Mouse (Mus musculus) testis, adult 2 months (tissue): ENCODE data around the gene Dnah2. TPM values are rescaled to one million over a fixed set of nuclear protein-coding genes. Genes with fewer than 3 reads are reported as not detected.
"Not testable (repeated sequence)": the region's sequence is repeated elsewhere in the genome, so short reads cannot be mapped to it uniquely, and the experiment has no call there.

Source experiments
- H3K27ac ChIP-seq: fragments of 200-500 bp; 2 replicates; pipeline ENCODE4 v1.5.1; 2012; ENCODE audit warnings: low read depth, low read length; ENCODE audit not compliant: control insufficient read depth, insufficient read depth
- H3K27me3 ChIP-seq: fragments of 200-500 bp; 2 replicates; pipeline ENCODE4 v1.6.1; 2012; ENCODE audit warnings: mild to moderate bottlenecking, low read length, moderate library complexity; ENCODE audit not compliant: control insufficient read depth, insufficient read depth
- H3K36me3 ChIP-seq: fragments of 200-500 bp; 2 replicates; pipeline ENCODE4 v1.6.1; 2012; ENCODE audit warnings: mild to moderate bottlenecking, low read length; ENCODE audit not compliant: control insufficient read depth, insufficient read depth
- H3K4me1 ChIP-seq: fragments of 200-500 bp; 2 replicates; pipeline ENCODE4 v1.6.1; 2012; ENCODE audit warnings: low read length; ENCODE audit not compliant: control insufficient read depth, insufficient read depth
- H3K4me3 ChIP-seq: fragments of 200-500 bp; 2 replicates; pipeline ENCODE4 v1.5.1; 2012; ENCODE audit warnings: low read depth, mild to moderate bottlenecking, low read length, moderate library complexity, mixed read lengths; ENCODE audit not compliant: control insufficient read depth
- CTCF ChIP-seq: fragments of 200-500 bp; IDR thresholded peaks from 2 replicates; pipeline ENCODE4 v1.5.1; 2012; ENCODE audit warnings: low read depth, mild to moderate bottlenecking, inconsistent platforms, low read length, moderate library complexity; ENCODE audit not compliant: control insufficient read depth, insufficient read depth, insufficient replicate concordance
- POLR2A ChIP-seq: fragments of 200-500 bp; IDR thresholded peaks from 2 replicates; pipeline ENCODE4 v1.6.1; 2012; ENCODE audit warnings: low read depth, mild to moderate bottlenecking, inconsistent platforms, low read length, moderate library complexity; ENCODE audit not compliant: control insufficient read depth
- polyA plus RNA-seq: library from polyadenylated mRNA; depleted of rRNA; stranded (reverse); fragments of >200 nt; gene quantifications from 2 replicates; pipeline ENCODE4 v1.2.3, GENCODE M21; 2012

Dnah2 gene
- polyA plus RNA-seq, 1 experiment: 39.3 TPM

DNA sequence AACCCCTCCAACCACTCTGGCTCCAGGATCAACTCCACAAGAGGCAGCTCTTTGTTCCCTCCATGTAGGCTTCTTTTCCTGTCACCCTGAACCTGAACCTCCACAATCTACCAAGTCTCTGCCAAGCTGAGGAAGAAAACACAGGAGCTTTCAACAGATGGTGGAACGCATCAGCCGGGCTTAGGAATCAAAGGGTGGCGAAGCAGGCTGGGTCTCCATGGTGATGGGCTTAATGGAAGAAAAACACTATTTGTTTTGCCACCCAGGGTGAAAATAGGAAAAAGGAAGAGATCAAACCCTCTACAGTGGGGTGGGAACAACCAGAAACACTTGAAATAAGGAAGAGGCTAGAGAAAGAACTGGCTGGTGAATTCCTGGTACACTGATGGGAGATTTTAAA lies 5.3 kb downstream of the Dnah2 start:
- Histone ChIP-seq H3K4me1 (peaks cover 14% of the 10 kb centered on the region), H3K27ac (peak overlapping the region; percentile 44; the same call in 1 of the 2 replicates), H3K27me3 (no peaks in the 10 kb centered on the region), H3K36me3 (peaks cover 1% of the 10 kb centered on the region; the same call in 1 of the 2 replicates), H3K4me3 (peak overlapping the region; percentile 54)
- TF ChIP-seq CTCF (no peak), POLR2A (no peak)

DNA sequence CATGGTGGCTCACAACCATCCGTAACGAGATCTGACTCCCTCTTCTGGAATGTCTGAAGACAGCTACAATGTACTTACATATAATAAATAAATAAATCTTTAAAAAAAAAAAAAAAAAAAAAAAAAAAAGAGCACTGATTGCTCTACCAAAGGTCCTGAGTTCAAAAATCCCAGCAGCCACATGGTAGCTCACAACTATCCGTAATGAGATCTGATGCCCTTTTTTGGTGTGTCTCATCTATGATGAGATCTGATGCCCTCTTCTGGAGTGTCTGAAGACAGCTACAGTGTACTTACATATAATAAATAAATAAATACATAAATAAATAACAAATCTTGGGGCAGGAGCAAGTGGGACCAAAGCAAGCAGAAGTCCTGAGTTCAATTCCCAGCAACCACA lies 7.2 kb downstream of the Dnah2 start:
- not testable (repeated sequence) for H3K36me3 ChIP-seq, H3K4me1 ChIP-seq, H3K27me3 ChIP-seq, H3K4me3 ChIP-seq, H3K27ac ChIP-seq

DNA sequence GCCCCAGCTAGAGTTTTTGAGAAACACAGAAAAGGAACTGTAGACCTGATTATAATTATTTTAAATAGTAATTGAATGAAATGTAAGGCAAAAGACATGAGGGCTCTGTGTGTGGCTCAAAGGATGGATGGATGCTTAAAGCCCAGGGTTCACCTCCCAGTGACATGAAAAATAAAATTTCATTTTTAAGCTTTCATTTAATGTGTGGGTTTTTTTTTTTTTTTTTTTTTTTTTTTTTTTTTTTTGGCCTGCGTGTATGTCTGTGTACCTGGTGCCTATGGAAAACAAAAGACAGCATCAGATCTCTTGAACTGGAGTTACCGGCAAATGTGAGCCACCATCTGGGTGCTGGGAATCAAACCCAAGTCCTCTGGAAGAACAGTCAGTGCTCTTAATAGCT lies 8.2 kb downstream of the Dnah2 start:
- peaks cover under 1% of the 10 kb centered on the region for H3K4me1 ChIP-seq
- H3K27ac ChIP-seq: no peak overlapping the region
- TF ChIP-seq CTCF (no peak), POLR2A (no peak)
- peaks cover 1% of the 10 kb centered on the region; the same call in 1 of the 2 replicates for H3K36me3 ChIP-seq
- no peaks in the 10 kb centered on the region for H3K27me3 ChIP-seq
- no peak overlapping the region for H3K4me3 ChIP-seq

DNA sequence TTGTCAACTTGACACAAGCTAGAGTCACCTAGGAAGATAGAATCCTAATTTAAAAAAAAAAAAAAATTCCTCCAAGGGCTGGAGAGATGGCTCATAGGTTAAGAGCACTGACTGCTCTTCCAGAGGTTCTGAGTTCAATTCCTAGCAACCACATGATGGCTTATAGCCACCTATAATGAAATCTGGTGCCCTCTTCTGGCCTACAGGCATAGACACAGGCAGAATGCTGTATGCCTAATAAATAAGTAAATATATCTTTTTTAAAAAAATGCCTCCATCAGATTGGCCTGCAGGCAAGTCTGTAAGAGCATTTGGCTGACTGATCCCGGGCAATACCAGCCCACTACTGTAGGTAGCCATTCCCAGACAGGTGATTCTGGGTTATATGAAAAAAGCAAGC lies 13.9 kb downstream of the Dnah2 start:
- Histone ChIP-seq H3K4me1 (no peaks in the 10 kb centered on the region), H3K4me3 (no peak overlapping the region), H3K36me3 (no peaks in the 10 kb centered on the region), H3K27me3 (no peaks in the 10 kb centered on the region), H3K27ac (no peak overlapping the region)
- TF ChIP-seq POLR2A (no peak), CTCF (no peak)

DNA sequence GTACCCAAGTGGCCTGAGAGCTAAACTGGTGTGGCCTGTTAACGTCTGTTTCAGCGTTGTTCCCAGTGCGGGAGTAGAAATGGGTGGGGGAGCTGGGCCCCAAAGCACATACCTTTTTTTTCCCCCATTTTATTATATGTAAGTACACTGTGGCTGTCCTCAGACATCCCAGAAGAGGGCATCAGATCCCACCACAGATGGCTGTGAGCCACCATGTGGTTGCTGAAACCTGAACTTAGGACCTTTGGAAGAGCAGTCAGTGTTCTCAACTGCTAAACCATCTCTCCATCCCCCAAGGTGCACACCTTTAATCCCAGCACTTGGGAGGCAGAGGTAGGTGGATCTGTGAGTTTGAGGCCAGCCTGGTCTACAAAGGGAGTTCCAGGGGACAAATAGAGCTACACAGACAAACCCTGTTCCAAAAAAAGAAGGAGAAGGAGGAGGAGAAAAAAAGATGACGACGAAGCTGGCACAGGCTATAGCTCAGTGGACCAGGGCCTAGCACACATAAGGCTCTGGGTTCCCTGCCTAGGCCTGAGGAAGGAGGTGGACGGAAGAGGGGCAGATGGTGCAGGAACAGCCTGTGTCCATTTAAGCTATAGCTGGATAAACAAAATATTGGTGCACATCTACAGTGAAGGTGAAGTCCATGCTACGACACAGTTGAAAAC lies 16.3 kb downstream of the Dnah2 start:
- TF ChIP-seq CTCF: no peak
- no peak for TF ChIP-seq POLR2A
- H3K27ac ChIP-seq: no peak overlapping the region

DNA sequence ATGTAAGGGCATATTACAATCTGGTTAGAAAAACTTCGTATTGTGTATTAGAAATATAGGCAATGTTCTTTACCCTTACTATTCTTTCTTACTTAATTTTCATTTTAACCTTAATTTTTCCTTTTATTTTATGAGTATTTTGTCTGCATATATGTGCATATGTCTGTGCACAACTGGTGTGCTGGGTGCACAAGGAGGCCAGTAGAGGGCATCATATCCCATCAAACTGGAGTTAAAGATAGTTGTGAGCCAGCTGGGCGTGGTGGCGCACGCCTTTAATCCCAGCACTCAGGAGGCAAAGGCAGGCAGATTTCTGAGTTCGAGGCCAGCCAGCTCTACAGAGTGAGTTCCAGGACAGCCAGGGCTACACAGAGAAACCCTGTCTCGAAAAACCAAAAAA lies 18.2 kb downstream of the Dnah2 start:
- not testable (repeated sequence) for H3K27me3 ChIP-seq, H3K4me3 ChIP-seq, H3K27ac ChIP-seq, H3K36me3 ChIP-seq, H3K4me1 ChIP-seq

More for the DNA sequence above, 16.3 kb downstream of the Dnah2 start:
- H3K36me3 ChIP-seq: no peaks in the 10 kb centered on the region
- H3K4me3 ChIP-seq: no peak overlapping the region
- no peaks in the 10 kb centered on the region for H3K4me1 ChIP-seq
- no peaks in the 10 kb centered on the region for H3K27me3 ChIP-seq

DNA sequence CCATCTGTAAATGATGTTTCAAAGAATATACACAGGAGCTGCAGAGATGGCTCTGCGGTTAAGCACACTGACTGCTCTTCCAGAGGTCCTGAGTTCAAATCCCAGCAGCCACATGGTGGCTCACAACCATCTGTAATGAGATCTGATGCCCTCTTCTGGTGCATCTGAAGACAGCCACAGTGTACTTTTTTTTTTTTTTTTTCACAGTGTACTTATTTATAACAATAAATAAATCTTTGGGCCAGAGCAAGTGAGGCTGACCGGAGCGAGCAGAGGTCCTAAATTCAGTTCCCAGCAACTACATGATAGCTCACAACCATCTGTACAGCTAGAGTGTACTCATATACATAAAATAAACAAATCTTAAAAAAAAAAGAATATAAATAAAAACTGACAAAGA lies 18.6 kb downstream of the Dnah2 start:
- H3K4me3 ChIP-seq, H3K27me3 ChIP-seq, H3K36me3 ChIP-seq, H3K27ac ChIP-seq, H3K4me1 ChIP-seq: not testable (repeated sequence)

DNA sequence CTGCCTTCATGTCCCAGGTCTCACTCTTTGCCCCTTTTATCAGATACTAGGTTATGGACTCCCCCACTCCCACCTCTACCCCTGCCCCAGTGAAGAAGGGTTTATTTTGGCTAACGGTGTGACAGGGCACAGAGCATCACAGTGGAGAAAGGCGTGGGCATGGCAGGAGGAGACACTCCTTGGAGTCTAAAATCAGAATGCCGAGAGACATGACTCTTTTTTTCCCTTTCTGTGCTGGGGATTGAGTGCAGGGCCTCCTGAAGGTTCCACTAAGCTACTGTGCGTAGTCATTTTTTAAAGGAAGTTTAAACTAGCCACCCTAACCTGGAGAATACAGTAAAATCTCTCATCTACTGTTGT lies 20.9 kb downstream of the Dnah2 start:
- TF ChIP-seq POLR2A (no peak), CTCF (no peak)
- no peaks in the 10 kb centered on the region for H3K4me1 ChIP-seq
- no peak overlapping the region for H3K4me3 ChIP-seq
- H3K36me3 ChIP-seq: no peaks in the 10 kb centered on the region; the same call in 1 of the 2 replicates
- H3K27me3 ChIP-seq: no peaks in the 10 kb centered on the region
- no peak overlapping the region for H3K27ac ChIP-seq
